Mouse (Mus musculus): Measurements from ENCODE around the gene Pnkd. TPM values are rescaled to one million over a fixed set of nuclear protein-coding genes. Genes with fewer than 3 reads are reported as not detected.

Gene Pnkd
- total and polyA plus RNA-seq, 3 experiments: 61.1 to 106 (median 85.1) TPM

DNA sequence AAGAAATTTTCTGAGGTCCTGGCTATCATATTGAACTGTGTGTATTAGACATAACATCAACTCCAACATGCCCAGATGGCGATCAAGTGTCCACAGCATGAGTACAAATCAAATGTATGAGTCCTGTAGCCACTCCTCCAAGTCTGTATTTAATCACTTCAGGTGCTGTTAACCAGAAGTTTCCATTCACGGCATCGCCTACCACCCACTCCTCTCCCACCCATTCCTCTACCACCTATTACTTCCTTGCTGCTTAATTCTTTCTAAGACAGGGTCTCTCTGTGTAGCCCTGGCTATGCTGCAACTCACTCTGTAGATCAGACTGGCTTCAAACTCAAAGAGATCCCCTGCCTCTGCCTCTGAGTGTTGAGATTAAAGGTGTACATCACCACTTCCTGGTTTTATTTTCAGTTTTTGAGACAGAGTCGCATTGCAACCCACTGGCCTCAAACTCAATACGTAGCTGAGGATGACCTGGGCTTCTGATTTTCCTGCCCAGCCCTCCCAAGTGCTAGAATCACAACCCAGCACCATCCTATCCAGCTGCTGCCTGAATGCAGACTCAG is 75.3 kb downstream of the Pnkd start:
- DNase-seq: no peak

DNA sequence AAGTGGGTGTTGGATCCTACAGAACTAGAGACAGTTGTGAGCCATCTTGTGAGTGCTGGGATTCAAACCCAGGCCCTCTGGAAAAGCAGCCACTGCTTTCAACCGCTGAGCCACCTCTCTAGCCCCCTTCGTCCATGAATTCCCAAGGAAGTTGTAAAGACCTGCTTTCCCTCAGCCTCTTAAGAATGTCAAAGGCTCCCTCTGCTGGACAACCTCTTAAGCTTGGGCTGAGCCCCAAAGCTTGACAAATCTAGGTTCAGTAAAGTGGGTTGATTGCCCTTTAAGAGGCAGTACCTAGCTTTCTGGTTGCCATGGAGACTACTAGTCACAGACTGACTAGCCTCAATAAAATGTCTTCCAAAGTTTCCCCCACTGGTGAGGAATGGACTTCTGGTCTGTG is 77.1 kb downstream of the Pnkd start, which contains the start of gene Catip:
Gene Catip (plus strand): TSS at position 297 of the 400 bp plus-strand sequence.
- DNase-seq: peak; percentile 77

DNA sequence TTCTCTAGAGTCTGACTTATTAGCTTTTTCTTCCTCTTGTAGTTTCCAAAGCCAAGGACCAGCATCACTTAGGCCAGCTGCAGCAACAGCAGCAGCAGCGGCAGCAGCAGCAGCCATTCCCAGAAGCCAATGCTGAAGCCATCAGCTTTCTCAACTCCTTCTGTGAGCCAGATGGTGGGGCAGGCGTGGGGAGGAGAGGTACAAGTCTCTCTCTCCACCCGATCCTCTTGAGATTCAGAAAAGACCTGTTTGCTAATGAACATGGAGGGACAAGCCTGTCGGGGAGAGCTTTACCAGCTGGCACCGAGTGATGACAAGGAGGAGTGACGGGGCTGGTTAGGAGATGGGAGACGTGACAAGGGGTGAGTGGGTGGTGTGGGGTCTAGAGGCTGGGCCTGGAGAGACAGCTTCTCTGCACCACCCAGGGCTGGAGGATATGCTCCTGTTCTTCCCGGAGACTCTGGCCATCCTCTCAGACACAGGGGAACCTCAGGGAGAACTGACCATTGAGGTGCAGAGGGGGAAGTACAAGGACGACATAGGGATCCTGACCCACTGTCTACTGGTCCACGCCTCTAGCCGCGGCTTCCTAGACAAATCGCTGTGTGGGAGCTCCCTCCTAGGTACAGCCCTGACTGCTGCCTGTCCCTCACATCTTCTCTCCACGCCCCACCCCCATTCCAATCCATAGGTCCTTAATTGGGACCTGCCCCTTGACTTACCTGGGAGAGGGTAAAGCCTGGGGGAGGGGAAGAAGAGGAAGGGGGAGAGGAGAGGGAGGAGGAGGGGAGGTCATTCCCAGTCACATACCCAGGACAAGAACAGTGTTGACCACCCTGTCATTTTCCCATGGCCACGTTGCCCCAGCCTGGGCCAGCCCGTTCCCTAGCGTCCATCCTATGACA is 77.8 kb downstream of the Pnkd start:
- no peak for DNase-seq

DNA sequence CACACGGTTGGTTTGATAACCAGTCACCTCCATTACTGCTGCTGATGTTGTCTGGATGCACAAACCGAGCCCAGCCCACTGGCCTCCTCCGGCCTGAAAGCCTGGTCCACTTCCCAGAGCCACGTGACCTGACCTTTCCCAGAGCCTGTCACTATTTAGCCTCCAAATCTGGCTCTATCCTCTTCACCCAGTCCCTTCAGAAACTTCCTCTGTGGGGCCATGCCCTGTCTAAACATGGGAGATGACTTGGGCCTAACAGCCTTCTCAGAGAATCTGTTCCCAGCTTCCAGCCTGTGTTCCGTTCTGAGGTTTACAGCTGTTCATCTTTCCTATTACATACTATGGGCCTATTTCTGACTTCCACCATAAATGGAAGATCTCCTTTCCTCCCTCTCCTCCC is 78.7 kb downstream of the Pnkd start:
- no peak for DNase-seq

DNA sequence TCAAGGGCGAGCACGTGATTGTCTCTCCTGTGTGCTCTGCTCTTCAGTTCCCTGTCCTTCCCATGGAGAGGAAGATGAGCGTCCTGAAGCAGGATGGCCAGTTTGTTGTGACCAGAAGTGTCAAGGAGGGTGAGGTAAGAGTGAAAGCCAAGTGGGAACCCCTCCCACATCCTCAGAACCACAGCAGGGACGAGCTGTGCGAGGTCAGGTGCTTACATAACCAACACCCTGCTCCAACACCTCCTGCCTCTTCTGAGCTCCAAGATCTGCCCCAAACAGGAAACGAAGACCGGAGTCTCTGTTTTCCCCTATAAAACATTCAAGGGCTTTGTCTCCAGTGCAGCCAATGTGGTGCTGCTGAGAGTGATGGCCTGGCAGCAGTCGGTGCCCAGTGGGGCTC is 79.5 kb downstream of the Pnkd start:
- DNase-seq: no peak

DNA sequence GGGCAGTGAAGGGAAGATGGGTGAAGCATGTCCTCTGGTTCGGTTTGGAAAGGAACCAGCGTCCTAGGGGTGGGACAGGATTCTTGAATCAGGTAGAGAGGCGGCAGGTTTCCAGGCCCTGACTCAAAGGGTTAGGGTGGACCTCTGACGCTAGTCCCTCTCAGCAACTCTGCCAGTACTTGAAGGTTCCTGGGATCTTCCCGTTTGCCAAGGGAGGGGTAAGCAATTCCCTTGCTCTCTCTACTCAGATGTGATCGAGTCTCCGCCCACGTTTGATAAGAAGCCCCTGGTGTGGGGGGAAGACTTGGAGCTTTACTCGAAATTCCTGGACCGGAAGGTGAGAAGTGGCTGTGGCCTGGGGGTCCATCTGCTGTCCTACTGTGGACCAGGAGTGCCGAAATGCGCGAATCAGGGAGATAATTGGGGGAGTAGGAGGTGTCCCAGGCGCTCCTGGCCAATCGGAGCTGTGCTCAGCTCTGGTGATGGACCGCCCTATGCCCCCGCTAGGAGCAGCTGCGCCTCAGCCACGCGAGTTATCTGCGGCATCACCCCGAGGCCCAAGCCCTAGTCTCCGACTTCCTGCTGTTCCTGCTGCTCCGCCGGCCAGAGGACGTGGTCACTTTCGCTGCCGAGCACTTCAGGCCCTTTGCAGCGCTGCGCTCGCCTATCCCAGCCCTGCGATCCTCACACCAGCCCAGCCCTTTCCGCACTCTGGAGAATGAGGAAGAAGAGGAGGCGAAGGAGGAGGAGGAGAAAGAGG is 83.3 kb downstream of the Pnkd start:
- peak; percentile 64 for DNase-seq

DNA sequence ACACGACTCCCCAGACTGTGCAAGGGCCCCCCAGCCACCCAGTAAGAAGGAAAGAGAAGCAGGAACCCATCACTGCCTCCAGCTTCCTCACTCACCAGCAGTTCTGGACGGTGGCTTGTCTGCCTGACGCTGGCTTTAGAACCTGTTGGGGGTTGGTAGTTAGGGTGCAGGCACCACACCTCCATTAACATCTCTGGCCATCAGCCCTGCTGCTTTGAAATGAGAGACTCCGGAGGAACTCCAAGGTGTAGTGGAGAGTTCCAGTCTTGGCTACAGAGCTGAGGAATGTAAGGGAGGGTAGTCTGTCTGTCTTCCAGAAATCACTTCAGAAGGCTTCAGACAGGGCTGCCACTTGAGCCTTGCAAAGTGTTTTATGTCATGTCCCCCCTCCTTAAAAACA is 85.3 kb downstream of the Pnkd start:
- no peak for DNase-seq

DNA sequence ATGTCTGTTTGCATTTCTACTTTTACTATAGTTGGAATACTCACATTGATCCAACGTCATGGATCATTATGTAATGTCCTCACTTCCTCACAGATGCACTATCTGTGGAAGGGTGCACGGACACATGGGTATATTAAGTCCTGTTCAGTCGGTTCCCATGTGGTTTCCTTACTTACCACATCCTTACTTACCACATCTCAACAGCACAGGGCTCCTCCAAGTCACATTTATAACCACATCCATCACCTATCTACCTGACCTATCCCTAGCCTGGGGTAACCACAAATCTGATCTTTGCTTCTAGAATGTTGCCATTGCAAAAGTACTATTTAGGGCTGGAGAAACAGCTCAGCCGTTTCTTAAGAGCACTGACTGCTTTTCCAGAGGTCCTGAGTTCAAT is 88.6 kb downstream of the Pnkd start:
- DNase-seq: no peak

DNA sequence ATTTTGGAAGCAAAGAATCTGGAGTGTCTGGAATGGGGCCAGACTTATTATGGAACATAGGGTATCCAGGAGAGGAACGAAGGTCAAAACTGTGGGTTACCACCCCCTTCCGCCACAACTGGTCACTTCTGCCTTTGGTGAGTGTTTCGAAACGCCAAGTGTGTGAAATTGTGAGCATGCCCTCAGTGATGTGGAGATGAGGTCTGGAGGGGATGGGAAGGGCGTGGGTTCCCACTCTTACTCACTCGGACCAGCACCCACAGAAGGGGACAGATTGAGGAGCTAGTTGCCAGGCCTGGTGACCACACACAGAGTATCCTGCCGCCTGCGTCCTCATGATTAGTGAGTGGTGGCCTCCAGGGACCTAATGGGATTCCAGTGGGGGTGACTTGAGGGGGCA is 90.2 kb downstream of the Pnkd start, which contains the start of gene Slc11a1:
Gene Slc11a1 (plus strand): TSS at position 216 of the 400 bp plus-strand sequence.
- no peak for DNase-seq

DNA sequence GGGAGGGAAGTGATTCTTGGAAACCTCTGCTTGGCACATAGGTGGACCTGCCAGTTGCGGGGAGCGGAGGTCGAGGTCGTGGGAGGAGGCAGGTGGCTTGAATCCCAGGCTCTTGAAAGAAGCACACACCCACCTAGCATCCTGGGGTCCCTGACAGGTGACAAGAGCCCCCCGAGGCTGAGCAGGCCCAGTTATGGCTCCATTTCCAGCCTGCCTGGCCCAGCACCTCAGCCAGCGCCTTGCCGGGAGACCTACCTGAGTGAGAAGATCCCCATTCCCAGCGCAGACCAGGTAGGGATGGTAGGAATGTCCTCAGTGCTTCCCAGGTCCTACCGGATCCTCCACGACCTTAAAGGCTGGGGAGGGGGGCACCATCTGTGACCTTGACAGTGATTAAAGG is 90.8 kb downstream of the Pnkd start:
- no peak for DNase-seq

DNA sequence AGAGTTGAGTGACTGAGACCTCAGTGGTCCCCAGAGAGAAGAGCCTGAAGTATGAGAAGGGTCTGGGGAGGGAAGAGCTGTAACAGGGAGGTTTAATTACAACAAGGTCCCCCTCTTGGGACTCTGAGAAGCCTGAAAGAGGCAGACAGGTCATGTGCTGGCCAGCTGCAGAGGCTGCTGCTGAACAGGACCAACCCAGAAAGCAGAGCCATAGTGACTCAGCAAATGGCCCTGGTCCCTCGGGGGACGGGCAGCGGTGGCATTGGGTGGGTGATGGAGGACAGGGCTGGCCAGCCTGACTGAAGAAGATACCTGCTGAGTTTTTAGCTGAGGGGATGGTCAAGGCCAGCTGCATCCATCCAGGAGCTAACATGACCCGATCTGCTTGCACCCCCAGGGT is 91.7 kb downstream of the Pnkd start:
- DNase-seq: peak; percentile 89

DNA sequence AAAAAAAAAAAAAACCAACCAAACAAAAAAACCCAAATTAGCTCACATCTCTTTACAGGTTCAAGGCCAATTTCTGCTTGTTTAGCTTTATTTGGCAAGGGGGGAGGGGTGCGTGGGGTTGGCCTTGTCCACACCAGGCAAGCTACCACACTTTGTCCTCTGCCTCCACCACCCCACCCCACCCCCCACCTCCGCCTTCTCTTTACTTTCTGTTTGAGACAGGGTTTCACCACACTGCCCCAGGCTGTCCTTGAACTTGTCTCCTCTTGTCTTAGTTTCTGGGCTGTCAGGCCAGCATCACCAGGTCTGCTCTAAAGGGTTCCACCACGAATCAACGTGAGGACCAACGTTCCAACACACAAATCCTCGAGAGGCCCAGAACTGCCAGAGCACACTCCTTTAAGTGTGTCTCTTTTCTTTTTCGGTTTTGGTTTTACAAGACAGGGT is 94.4 kb downstream of the Pnkd start:
- no peak for DNase-seq

DNA sequence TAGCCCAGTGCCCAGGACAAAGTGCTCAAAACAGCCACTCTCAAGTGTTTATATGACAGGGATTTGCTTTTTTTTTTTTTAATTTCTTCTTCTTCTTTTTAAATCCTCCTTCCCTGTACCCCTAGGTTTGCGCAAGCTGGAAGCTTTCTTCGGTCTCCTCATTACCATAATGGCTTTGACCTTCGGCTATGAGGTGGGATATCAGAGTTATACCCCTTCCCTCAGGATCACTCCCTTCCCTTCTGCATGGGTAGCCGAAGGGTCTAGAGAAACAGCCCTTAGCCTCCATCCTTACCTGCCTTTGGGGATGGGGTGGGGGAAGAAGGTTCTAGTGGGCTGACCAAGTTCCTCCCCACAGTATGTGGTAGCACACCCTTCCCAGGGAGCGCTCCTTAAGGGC is 95.8 kb downstream of the Pnkd start:
- DNase-seq: no peak

DNA sequence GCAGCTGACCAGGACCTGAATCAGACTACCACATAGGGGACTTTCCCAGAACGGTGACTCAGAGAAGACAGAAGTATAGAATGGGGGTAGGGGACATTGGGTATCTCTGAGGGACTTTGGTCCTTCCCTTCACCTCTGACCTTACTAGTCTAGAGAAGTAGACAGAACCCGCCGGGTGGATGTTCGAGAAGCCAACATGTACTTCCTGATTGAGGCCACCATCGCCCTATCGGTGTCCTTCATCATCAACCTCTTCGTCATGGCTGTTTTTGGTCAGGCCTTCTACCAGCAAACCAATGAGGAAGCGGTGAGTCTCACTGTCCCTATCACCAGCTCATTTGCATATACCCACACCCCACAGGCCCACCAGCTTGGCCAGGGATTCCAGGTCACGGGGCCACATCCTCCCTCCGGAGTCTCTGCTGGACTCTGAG is 96.9 kb downstream of the Pnkd start:
- DNase-seq: no peak

DNA sequence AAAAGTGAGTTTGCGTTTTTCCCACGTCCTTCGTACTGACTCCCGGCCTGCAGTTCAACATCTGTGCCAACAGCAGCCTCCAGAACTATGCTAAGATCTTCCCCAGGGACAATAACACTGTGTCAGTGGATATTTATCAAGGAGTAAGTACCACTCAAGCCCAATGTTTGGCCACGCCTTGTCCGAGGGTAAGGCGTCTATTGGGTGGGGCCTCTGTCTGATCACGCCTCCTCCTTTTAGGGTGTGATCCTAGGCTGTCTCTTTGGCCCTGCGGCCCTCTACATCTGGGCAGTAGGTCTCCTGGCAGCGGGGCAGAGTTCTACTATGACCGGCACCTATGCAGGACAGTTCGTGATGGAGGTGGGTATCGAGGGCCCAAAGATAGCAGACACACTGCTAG is 98.7 kb downstream of the Pnkd start:
- no peak for DNase-seq

DNA sequence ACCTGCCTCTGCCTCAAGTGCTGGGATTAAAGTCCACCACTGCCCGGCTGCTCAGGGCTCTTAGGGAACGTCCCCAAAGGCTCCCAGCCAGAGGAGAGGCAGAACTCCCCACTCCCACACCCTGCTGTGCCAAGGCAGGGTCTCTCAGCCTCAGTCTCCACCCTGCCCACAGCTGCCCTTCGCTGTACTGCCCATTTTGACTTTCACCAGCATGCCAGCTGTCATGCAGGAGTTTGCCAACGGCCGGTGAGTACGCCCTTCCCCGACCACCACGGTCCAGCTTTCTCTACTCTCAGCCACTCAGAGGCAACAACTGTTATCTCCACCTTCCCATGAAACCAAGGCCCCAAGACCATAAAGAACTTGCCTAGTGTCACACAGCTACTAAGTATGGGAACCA is 99.8 kb downstream of the Pnkd start:
- DNase-seq: no peak

DNA sequence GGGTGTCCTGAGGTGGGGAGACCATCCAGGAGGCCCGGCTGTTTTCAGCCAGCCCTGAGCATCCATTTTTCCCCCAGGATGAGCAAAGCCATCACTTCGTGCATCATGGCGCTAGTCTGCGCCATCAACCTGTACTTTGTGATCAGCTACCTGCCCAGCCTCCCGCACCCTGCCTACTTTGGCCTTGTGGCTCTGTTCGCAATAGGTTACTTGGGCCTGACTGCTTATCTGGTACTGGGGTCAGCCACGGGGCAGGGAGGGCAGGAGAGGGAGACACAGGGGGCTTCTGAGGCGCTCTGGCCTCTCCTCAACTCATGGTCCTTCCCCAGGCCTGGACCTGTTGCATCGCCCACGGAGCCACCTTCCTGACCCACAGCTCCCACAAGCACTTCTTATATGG is 100.3 kb downstream of the Pnkd start:
- DNase-seq: no peak

DNA sequence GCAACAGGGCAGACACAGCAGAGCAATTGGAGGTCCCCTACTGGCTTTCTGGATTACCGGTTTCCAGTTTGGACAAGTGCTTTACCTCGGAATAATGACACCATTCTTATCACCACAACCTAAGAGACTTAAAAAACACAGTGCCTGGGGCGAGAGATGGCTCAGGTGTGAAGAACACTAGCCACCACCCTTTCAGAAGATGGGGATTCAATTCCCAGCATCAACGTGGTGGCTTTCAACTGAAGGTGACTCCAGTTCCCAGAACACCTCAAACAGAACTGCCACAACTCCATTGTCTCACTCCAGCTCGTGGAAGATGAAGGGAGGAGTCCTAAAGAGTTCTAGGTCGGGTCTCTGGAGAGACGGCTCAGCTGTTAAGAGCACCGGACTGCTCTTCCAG is 100.8 kb downstream of the Pnkd start:
- no peak for DNase-seq

DNA sequence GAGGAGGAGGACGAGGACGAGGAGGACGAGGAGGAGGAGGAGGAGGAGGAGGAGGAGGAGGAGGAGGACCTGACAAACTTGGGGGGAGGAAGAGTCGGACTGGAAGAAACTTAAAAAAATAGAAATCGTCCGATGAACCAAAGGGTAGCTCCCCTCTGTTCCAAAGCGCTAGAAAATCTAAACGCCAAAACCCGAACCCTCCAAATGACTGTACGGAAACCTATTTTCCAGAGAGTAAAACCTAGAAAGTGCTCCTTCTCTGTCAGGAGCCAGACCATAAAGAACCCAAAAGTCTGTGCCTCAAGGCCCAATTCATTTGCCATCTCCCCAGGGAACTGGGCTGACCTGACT is 101.6 kb downstream of the Pnkd start:
- no peak for DNase-seq

DNA sequence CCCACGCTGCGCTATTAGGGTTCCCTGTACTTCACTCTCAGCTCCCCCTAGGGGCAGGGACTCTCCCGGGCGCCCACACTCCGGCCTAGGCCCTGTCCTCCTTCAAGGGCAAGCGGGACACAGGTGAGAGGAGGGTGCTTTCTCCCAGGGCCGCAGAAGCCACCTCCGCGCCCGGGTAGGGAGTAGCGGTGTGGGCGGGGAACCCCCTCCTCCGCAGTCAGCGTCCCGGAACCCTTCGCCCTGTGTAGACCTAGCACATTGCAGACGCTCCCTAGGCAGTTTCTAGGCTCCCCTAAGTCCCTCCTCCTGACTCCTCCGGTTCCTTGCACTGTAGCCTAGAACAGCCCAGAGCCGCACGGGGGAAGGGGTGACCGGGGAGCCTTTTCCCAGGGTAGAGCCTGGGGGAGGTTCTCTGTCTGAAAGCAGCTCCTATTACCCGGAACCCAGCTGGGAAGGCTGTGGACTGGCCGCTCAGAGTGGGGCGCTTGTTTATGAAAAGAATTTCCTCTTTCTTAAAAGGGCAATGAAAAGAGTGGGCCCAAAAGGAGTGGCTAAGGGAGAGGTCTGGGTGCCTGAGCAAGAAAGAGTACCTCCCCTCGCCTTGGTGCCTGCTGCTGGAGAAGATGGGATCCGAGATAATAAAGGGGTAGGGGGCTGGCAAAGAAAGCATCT is 102.1 kb downstream of the Pnkd start:
- peak; percentile 97 for DNase-seq

DNA sequence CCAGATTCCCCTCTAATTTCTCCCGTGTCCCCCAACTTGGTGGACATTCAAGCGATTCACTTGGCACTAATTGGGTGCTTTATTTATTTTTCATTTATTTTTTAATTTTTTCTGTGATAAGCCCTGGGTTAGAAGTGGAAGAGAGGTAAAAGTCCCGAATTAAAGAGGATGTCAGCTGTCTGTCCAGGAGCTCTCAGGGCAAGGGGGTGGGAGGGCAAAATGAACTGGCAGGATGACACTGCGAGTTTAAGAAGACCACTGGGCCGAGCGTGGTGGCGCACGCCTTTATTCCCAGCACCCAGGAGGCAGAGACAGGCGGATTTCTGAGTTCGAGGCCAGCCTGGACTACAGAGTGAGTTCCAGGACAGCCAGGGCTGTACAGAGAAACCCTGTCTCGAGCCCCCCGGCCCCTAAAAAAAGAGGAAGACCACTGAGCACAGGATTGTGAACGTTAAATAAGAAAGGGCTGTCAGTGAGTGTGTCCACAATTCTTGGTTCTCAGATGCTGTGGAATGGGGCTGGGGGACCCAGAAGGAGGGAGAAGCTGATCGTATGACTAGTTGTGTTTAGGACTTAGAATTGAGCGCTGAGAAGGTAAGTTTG is 102.8 kb downstream of the Pnkd start:
- DNase-seq: peak; percentile 41

DNA sequence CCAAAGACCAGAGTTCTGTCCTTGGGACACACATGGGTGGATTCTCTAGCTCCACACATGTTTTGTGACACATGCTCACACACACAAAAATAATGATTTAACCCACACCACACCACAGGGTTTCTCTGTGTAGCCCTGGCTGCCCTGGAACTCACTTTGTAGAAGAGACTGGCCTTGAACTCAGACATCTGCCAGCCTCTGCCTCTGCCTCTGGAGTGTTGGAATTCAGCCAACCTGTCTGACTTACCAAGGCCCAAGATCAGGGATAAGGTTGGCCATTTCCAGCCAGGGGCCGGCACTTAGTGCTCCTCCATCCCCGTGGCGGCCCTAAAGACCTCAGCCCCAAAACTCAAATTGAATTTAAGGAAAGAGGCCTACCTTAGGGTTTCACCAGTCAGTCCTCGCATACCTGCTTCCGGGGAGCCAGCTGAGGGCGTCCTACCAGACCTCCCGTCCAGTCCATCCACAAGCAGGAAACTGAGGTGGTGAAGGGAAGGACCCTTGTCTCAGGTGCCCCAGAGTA is 103.7 kb downstream of the Pnkd start:
- peak; percentile 73 for DNase-seq
